Mouse (Mus musculus) c-Kit-positive CD71-positive TER-119-negative erythroid progenitor cells, embryonic 14.5 days (primary cell): ENCODE measurements at regions not wholly inside any gene's neighbourhood (a gene's known extent, or its start where the extent isn't known, plus 50 kb on each side); places are given as distances from the start of the nearest gene placed in this dataset.

Source experiments
- DNase-seq: peaks from one replicate; pipeline ENCODE4 v3.0.0-alpha.2; 2013; ENCODE audit warnings: low read depth

GRCm38 (mm10) chr9:71420064-71420463 is 65.7 kb downstream of the Polr2m start:
- DNase-seq: no peak

DNA sequence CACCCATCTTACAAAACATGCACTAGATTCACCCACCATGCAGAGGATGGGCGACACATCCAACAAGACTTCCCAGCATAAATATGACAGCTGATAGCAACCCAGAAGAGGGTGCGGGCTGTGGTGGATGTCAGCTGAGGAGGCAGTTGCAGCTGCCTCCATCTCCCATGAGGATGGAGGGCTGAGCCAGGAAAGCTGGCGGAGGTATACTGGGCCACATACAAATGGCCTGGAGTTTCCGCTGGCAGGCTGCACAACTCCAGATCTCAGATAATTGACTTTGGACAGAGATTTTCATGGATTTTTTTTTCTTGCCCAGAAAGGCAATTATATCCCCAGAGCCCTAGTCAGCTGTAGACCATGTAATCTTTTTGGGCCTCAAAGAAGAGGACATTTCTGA is 67.2 kb downstream of the Polr2m start:
- no peak for DNase-seq

DNA sequence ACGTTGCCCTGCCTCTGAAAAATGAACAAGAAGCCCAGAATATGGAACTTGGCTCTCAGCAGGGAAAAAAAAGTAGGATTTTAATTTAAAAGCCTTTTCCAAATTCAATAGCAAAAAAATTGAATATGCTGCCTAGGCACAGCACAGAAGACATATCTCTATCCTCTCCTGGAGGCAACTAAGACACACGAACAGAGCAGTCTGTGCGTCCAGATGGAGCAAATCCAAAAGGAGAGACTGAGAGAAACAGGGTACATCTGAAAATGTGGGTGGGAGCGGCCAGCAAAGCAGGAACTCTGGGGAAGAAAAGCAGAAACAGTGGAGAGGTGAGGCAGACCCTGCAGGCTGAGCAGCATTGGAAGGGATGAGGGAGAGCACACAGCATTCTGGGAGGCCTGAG is 68.5 kb downstream of the Polr2m start:
- DNase-seq: no peak

DNA sequence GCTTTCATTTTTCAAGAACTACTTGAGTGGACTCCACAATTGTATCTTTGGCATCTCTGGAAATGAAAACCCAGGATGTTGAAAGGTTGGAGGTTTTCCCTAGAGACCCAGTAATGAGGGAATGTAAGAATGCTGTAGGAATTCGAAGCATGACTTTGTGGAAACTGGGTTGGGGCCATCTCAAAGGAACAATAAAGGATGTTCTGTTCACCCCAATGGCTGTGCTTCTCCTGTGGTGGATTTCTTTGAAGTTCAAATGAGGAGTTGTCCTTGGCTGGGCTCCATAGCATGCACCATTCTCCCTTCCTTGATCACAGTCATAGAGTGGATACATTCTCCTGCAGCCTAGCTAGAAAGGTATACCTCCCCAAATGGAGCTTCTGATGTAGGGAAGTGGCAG is 74.6 kb downstream of the Polr2m start:
- no peak for DNase-seq

GRCm38 (mm10) chr9:71409925-71410324 is 75.8 kb downstream of the Polr2m start:
- DNase-seq: no peak

GRCm38 (mm10) chr9:71408946-71409345 is 76.8 kb downstream of the Polr2m start:
- no peak for DNase-seq

DNA sequence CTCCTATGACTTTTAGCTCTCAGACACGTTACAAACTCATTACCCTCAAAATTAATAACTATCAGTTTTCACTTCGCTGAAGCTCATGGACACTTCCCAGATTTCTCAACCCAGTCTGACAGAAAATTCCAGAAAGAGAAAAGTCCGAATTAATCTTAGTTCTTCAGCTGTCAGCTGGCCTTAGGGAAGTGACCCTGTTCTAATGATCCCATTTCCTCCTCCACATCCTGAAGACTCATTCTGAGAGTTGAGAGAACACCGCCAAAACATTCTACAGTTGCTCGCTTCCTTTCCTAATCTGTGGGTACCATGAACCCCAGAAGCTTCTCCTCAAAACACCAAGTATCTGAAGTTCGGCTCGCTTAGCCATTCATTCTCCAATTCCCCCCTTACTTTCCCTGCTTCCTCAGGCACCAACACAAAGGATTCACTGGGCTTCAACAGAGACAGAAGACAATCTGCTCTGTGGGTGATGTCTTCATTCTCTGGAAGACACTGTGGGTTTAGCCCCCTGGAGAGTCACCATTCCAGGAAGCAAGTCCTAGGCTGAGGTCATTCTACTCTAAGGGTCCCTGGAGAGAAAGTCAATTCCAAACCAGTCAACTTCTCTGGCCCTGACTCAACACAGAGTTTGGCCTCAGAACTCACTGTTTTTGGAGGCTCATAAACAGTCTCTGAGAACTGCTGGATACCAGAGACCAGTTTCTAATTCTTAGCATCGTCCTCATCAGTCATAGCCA is 81.2 kb downstream of the Polr2m start:
- no peak for DNase-seq

GRCm38 (mm10) chr9:71401667-71402066 is 84.1 kb downstream of the Polr2m start:
- DNase-seq: no peak

- no peak for DNase-seq
These were observed 86.4 kb downstream of the Polr2m start for GRCm38 (mm10) chr9:71399346-71399745.

DNA sequence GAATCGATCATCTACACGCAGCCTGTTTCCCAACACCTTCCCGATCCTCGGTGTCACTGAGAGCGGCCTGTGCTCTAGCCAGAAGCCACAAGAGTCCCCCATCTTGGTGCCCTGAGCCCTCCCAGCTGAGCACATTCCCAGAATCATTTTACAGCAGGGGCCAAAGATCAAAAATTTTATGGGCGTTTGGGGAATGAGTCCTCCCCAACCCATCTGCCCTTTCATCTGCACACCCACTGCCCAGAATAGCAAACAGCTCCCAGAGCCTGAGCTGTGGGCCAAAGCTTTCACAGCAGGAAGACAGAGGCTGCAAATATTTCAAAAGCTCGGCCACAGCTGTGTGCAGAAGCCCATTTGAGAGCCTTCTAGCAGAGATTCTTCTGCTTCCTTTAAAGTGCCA is 89.0 kb downstream of the Polr2m start:
- DNase-seq: no peak

DNA sequence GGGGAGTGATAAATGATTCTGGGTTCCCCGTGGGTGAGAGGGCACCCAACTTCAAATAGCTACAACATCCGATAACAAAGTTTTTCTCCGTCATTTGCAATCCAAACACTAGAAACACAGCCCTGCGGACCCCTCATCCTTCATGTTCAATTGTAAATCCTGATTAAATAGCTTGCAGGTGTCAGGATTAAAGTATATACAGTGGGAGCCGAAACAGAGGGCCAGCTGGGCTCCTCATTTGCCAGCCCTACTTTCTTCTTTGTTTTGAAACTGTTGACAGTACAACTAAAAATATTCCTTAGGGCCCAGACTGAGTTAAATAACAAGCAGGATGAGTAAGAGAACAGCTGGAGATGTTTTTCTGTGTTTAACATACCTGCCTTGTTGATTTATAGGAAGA is 95.5 kb downstream of the Polr2m start:
- DNase-seq: no peak

- DNase-seq: no peak
These were observed 98.3 kb downstream of the Polr2m start for GRCm38 (mm10) chr9:71387426-71387825.

GRCm38 (mm10) chr9:71383901-71384300 is 101.8 kb downstream of the Polr2m start:
- DNase-seq: no peak

DNA sequence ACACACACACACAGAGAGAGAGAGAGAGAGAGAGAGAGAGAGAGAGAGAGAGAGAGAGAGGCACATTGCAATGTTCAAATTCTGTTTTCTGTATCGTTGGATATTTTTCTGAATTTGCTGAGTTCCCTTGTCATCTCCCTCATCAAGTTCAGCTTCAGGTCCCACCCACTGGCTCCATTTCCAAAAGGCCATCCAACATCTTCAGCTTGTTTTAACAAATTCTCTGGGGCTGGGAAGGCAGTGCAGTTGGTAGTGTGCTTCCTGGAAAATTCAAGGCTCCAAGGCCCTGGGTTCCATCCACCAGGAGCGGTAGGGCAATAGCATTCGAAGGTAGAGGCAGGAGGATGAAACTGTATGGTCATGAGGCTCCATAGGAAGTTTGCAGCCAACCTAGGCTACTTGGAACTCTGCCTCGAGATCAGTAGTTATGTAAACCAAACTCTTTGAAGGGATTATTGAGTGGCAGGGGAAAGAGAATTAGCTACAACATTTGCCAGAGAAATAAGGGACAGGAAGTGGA is 105.9 kb downstream of the Polr2m start:
- no peak for DNase-seq

- no peak for DNase-seq
These were observed 116.0 kb downstream of the Polr2m start for GRCm38 (mm10) chr9:71369760-71370159.

DNA sequence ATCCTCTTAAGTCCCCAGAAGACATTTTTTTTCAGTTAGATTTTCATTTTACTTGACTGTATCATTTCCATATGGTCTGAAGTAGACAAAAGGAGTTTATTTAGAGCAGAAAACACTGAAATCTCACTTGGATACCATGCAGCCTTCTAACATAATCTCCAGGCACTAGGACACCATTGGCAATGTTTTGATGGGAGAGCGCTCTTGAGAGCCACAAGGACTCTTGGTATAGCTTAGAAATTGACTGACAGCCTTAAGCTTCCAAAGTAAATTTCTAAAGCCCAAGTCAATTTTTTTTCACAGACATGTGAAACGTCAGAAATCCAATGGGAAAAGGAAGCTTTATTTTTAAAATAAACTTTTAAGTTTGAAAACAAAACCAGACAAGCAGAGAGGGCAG is 116.5 kb downstream of the Polr2m start:
- DNase-seq: no peak

GRCm38 (mm10) chr9:71366573-71366972 is 119.2 kb downstream of the Polr2m start:
- no peak for DNase-seq

GRCm38 (mm10) chr9:71365177-71365738 is 120.5 kb downstream of the Polr2m start:
- DNase-seq: no peak

DNA sequence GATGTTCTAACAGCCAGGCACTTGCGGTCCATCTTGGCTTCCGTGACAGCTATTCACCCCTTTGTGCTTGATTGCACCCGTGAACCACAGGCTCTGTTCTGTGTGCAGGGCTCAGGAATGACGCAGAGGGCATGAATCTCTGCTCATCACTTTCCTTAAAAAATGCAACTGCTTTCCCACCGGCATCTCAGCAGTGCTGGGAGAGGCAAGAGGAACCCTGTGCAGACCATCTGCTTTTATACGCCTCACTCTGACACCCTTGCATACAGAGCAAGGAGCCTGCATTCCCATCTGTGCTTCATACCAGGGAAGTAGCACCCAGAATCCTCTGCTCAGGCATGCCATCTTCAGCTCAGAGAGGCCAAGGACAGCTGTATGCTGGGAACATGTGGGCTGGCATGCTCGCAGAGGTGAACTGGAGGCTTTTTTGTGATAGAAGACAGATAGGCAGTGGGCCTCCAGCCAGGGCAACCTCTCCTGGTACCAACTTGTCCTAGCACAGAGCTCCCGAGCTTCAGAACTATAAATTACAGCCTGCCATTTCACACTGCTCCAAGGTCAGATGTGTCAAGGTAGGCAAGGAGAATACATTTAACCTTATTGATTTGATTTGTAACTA is 121.6 kb downstream of the Polr2m start:
- no peak for DNase-seq

DNA sequence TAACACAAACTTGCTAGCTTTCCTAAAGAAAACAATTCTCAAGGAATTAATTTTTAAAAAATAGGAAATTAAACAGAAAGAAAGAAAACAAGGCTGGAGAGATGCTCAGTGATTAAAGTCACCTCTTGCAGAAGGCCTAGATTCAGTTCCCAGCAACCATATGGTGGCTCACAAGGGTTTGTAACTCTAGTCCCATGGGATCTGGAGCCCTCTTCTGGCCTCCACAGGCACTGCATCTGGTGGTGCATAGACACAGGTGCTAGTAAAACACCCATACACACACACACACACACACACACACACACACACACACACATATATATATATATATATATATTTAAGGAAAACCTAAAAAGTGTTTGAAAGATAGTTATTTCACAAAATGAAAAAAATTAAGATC is 123.3 kb downstream of the Polr2m start:
- no peak for DNase-seq

DNA sequence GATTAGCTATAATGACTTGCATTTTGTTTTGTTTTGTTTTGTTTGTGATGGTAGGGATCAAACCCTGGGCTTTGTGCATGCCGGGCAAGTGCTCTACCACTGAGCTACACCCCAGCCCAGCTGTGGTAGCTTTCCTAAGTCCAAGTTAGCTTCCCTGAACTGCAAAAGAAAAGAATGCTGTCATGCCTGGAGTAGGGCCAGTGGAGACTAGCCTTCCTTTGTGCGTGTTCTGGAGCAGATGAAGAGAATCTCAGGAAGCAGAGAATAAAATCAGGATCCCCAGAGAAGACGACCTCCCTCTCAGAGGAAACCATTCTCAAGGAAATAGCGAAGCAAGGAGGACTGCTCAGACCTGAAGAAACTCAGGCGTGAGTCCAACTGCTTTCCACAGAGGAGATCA is 123.8 kb downstream of the Polr2m start:
- no peak for DNase-seq

DNA sequence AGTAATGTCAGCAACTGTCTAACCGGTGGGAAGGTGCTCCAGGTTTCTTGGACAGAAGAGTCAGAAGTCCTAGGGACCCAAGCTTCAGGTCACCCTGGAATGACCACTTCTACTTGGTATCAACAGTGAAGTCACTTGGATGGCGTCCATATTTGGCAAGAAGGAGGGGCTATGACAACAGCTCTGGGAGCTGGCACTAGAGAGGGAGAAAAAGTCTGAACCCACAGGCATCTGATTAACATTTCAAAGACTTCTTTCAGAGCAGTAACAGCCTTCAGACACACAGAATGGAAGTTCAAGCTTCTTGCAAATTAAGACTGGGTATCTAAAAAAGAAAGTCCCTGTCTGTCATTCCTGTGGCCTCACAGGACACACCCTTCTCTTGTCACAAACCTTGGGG is 124.4 kb downstream of the Polr2m start:
- no peak for DNase-seq

- no peak for DNase-seq
These were observed 125.1 kb downstream of the Polr2m start for GRCm38 (mm10) chr9:71360676-71361075.
